Mouse (Mus musculus): ENCODE measurements around the gene Rps19bp1.

Rps19bp1 gene

DNA sequence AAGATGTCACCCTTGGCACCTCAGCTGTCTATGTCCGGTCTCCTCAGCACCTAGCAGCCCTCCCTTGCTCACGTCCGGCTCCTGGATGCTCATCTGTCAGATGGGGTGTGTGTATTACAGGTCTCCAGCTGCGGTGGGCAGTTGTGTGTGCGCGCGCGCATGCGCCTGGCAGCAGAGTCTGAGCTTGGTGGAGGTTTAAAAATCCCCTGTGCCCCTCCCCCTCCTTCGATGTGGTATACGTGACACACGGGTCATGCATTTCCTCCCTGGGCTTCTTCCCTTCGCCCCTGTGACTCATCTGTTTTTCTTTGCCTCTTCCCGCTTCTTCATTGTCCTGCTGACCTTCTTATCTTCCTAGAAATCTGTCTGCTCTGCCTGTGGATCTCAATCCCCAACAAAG, 44.9 kb downstream of the Rps19bp1 start:
- peak; percentile 40 for DNase-seq

DNA sequence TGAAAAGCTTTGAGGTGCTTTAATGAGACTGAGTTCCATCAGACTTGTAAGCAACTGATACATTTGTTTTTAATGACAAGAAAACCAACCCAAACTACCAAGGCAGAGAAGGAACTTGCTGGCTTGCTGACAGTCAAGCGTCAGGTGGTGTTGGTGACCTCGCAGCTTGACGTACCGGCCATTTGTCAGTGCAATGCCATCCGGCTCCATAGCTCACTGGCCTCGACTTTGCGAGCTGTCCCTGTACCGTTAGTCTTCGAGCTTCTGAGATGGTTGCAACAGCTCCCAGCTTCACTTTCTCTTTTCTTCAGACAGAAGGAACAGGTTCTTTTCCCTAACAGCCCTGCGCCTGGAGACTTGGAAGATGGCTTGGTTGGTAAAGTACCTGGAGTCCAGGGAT, 46.6 kb downstream of the Rps19bp1 start:
- no peak for DNase-seq

DNA sequence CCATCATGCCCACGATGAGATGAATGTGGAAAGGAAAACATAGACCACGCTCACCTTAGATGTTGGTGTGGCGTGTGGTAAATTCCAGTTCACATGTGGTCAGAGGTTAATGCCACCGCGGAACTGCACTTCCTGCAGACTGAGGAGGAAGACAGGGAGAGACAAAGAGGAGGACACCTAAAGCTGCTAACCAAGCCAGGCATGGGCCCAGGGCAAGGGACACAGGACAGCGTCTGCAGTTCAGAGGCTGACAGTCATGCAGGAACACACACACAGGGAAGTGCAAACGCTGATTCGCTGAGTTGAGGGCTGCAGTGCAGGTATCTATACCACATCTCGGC, 47.7 kb downstream of the Rps19bp1 start:
- no peak for DNase-seq

DNA sequence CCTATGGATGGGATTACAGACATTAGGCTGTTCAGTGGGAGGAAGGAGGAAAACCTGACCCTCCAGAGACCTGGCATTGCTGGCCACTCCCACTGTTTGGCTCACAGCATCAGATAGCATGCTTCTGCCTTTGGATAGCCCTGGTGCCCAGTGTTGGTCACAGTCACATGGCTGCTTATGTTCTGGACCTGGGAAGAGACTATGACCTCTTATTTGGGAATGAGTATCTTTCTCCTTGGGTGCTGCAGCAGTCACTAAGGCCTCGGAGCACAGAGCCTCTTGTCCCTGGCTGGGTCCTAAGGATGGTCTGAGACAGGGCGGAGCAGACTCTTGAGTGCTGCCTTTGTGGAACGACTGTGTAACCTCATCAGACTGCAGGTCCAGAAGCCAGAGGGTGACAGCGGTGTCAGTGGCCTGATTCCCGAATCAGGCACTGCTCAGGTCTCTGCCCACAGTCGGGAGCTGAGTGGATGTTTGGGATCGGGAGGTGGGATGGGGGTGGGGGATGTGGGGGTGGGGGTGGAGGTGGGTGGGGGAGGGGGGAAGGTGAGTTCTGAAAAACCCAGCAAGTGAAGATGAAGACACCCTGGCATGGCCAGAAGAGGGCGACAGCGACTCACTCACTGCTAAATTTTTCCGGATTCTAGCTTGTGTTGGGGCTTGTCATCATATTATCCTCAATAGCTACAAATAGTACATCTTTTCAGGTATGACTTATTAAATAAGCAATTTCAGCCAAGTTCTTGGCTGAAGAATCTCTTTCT, 48.2 kb downstream of the Rps19bp1 start:
- peak; percentile 52 for DNase-seq

DNA sequence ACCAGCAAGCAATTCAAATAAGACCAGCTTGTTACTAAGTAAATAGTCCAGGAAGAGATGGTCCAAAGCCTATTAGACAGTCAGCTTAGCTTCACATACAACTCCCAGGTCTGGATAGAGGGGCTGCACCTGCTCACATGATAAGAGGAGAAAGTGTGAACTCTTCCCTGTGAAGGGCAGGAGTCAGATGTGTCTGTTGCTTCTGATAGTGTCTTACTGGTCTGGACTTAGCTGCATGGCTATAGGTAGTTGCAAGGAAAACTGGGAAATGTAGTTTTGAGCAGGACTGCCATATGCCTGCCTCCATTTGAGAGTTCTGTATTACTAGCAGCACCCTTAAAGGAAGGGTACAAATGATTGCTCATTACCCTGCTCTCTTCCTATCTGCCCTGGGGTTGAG, 50.4 kb downstream of the Rps19bp1 start:
- DNase-seq, result no peak
